Mouse (Mus musculus): ENCODE data around the gene Ak9.

DNA sequence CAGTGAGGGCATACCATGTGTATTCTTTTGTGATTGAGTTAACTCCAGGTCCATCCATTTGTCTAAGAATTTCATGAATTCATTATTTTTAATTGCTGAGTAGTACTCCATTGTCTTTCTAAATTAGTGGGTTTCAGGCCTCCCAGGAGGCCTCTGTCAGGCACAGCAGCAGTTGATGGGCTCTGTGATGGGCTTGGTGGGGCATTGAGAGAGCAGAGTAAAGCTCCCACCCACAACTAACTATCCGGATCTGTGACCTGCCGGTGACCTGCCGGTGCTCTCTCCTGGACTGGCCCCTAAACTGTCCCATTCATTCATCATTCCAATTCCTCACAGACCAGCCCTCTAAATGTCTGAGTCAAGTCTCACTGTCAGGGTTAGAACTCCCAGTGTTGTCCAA lies 97.3 kb downstream of the Ak9 start:
- TF ChIP-seq MYOD1 (IDR thresholded peaks at IDR 0.05; ENCODE audit: control insufficient read depth, insufficient read length, low read depth): no peak
- no peak for TF ChIP-seq FOSL1 (IDR thresholded peaks at IDR 0.05; ENCODE audit: insufficient read depth, low read length, poor library complexity, severe bottlenecking)
- no peak for TF ChIP-seq MYOG (IDR thresholded peaks at IDR 0.05; ENCODE audit: control insufficient read depth, extremely low read depth, insufficient read length)
- no peak for TF ChIP-seq CTCF (IDR thresholded peaks at IDR 0.05; ENCODE audit: control insufficient read depth, insufficient read depth, insufficient read length)
- no peak for TF ChIP-seq USF1 (IDR thresholded peaks at IDR 0.05; ENCODE audit: low read depth)

All from C2C12 (cell line).